Mouse (Mus musculus) kidney, postnatal 0 days (tissue): ENCODE results near the gene Ago1. TPM values are rescaled to one million over a fixed set of nuclear protein-coding genes. Genes with fewer than 3 reads are reported as not detected.

ENCODE experiments used
- ATAC-seq: fragments of 200-750 bp; cut with Nextera tagmentation; replicated peaks from 2 replicates; pipeline ENCODE4 v1.8.0; 2017; ENCODE audit warnings: low read depth, moderate number of reproducible peaks, moderate TSS enrichment, moderate library complexity; ENCODE audit not compliant: low FRiP score
- DNase-seq: peaks from one replicate; pipeline ENCODE4 v3.0.0-alpha.2; 2016; ENCODE audit warnings: low spot score
- H3K27ac ChIP-seq: fragments of 300-500 bp; sonication (generic); 2 replicates; pipeline ENCODE4 v1.5.1; 2014; ENCODE audit warnings: mild to moderate bottlenecking
- H3K27me3 ChIP-seq: fragments of 300-500 bp; sonication (generic); 2 replicates; pipeline ENCODE4 v1.6.1; 2014; ENCODE audit warnings: low read length, mixed read lengths; ENCODE audit not compliant: insufficient read depth
- H3K36me3 ChIP-seq: fragments of 300-500 bp; sonication (generic); 2 replicates; pipeline ENCODE4 v1.6.1; 2014; ENCODE audit warnings: low read length, mixed read lengths; ENCODE audit not compliant: insufficient read depth
- H3K4me1 ChIP-seq: fragments of 300-500 bp; sonication (generic); replicated peaks from 2 replicates; pipeline ENCODE4 v1.6.1; 2014; ENCODE audit warnings: antibody characterized with exemption, low read length, mixed read lengths; ENCODE audit not compliant: insufficient read depth
- H3K4me2 ChIP-seq: fragments of 300-500 bp; sonication (generic); 2 replicates; pipeline ENCODE4 v1.6.1; 2014; ENCODE audit warnings: mild to moderate bottlenecking, low read length, moderate library complexity, mixed read lengths
- H3K4me3 ChIP-seq: fragments of 300-500 bp; sonication (generic); replicated peaks from 2 replicates; pipeline ENCODE4 v1.5.1; 2014; ENCODE audit warnings: low read depth, low read length
- H3K9ac ChIP-seq: fragments of 300-500 bp; sonication (generic); 2 replicates; pipeline ENCODE4 v1.6.1; 2014; ENCODE audit warnings: low read depth, low read length
- H3K9me3 ChIP-seq: fragments of 300-500 bp; sonication (generic); replicated peaks from 2 replicates; pipeline ENCODE4 v1.6.1; 2016; ENCODE audit warnings: low read length, inconsistent platforms, mixed read lengths
- CTCF ChIP-seq: IDR thresholded peaks from 2 replicates; pipeline ENCODE4 v1.5.1; 2016; ENCODE audit warnings: antibody characterized with exemption, low read depth, mild to moderate bottlenecking, moderate library complexity
- WGBS: fragments of 180-500 bp; shearing (Covaris S2); extraction: QIAGEN DNeasy Blood & Tissue Kit; methylation state at CpG from one replicate; pipeline ENCODE4 v1.1.7; 2014; 5-methylcytosine and 5-hydroxymethylcytosine counted together
- polyA plus RNA-seq: library from polyadenylated mRNA; unstranded; fragments of >200 nt; fragmentation: Nextera tagmentation; extraction: Ambion mirVana; gene quantifications from 2 replicates; pipeline ENCODE4 v1.2.1, GENCODE M21; 2015

Ago1 gene
- polyA plus RNA-seq, 1 experiment from 2014 or later, result 4.4 TPM

DNA sequence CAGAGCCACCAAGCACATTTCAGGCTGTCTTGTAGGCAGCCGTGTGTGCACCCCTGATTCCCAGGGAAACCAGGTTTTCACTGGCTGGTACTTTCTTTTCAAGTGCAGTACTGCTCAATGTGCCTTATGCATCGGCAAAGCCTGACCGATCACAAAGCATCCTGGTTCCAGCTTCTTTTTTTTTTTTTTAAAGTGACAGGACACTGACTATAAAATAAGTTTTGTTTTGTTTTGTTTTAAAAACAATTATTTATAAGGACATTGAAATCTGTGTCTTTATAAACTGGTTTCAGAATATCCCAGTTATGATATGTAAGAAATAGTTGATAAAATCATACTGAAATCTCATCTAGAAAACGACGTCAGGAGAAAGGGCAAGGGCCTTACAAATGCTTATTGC is 23.6 kb upstream of the Ago1 start:
- no peak for TF ChIP-seq CTCF
- Histone ChIP-seq H3K9me3 (no peaks in the 10 kb centered on the region), H3K9ac (no peak overlapping the region), H3K27me3 (no peaks in the 10 kb centered on the region), H3K4me3 (no peak overlapping the region), H3K4me2 (no peak overlapping the region), H3K36me3 (no peaks in the 10 kb centered on the region), H3K4me1 (no peaks in the 10 kb centered on the region), H3K27ac (no peak overlapping the region)
- WGBS, result 44% methylated on average over 5 of the region's 5 CpGs
- ATAC-seq (no peak), DNase-seq (no peak)

GRCm38 (mm10) chr4:126490726-126491125 is 22.3 kb upstream of the Ago1 start:
- DNase-seq (no peak), ATAC-seq (no peak)
- H3K9me3 ChIP-seq, result no peaks in the 10 kb centered on the region
- no peaks in the 10 kb centered on the region for H3K27me3 ChIP-seq
- H3K4me3 ChIP-seq, result no peak overlapping the region
- H3K27ac ChIP-seq, result no peak overlapping the region
- TF ChIP-seq CTCF, result no peak
- 82% methylated on average over 12 of the region's 12 CpGs for WGBS
- no peak overlapping the region for H3K4me2 ChIP-seq
- H3K36me3 ChIP-seq, result no peaks in the 10 kb centered on the region
- no peaks in the 10 kb centered on the region for H3K4me1 ChIP-seq
- no peak overlapping the region for H3K9ac ChIP-seq

DNA sequence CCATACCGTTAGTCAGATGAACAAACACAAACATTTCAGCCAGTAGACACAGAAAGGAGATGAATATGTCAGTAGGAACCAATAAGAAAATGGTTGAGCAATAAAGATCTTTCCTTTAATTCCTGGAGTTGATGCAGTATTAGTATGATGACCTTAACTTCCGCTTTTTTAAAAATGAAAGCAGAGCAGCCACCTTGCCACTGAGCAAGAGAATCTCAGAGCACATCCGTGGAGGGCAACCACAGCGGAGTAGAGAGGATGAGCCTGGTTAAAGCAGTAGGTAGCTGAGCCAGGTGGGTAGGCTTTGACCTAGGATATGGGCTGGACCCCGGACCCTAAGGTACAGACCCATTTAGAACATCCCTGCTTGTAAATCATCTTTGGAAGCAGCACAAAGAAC is 21.4 kb upstream of the Ago1 start:
- H3K9ac ChIP-seq, result no peak overlapping the region
- no peaks in the 10 kb centered on the region for H3K27me3 ChIP-seq
- no peaks in the 10 kb centered on the region for H3K4me1 ChIP-seq
- TF ChIP-seq CTCF, result no peak
- no peak overlapping the region for H3K4me2 ChIP-seq
- DNase-seq, result no peak
- WGBS, result 89% methylated on average over 5 of the region's 5 CpGs
- ATAC-seq, result no peak
- no peaks in the 10 kb centered on the region for H3K9me3 ChIP-seq
- H3K36me3 ChIP-seq, result no peaks in the 10 kb centered on the region
- H3K27ac ChIP-seq, result no peak overlapping the region
- H3K4me3 ChIP-seq, result no peak overlapping the region

DNA sequence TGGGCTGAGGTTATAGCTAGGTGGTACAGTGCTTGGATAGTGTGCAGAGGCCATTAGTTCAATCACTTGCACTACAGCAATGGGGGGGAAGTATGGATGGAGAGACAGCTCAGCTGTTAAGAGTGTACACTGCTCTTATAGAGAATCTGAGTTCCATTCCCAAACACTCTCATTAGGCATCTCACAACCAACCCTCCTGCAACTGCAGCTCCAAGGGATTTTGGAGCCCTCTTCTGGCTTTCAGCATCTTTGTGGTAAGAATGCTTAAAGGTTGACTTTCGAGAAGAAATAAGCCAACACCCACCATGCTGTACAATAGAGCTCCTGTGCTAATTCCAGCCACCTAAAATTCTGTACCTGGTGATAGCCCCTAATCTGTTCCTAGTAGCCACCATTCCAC is 17.8 kb upstream of the Ago1 start:
- Histone ChIP-seq H3K36me3 (no peaks in the 10 kb centered on the region), H3K9ac (no peak overlapping the region), H3K4me2 (no peak overlapping the region), H3K27me3 (no peaks in the 10 kb centered on the region), H3K27ac (no peak overlapping the region), H3K4me3 (no peak overlapping the region), H3K9me3 (no peaks in the 10 kb centered on the region), H3K4me1 (no peaks in the 10 kb centered on the region)
- no peak for DNase-seq
- 56% methylated on average over 1 of the region's 1 CpGs for WGBS
- ATAC-seq, result no peak
- TF ChIP-seq CTCF, result peak; percentile 8; the same call in 1 of the 2 replicates

- H3K9me3 ChIP-seq, result no peaks in the 10 kb centered on the region
- no peak overlapping the region for H3K4me3 ChIP-seq
- no peak for TF ChIP-seq CTCF
- 69% methylated on average over 2 of the region's 2 CpGs for WGBS
- ATAC-seq, result no peak
- no peaks in the 10 kb centered on the region for H3K36me3 ChIP-seq
- H3K4me2 ChIP-seq, result no peak overlapping the region
- H3K4me1 ChIP-seq, result no peaks in the 10 kb centered on the region
- H3K27ac ChIP-seq, result no peak overlapping the region
- H3K9ac ChIP-seq, result no peak overlapping the region
- no peak for DNase-seq
- H3K27me3 ChIP-seq, result no peaks in the 10 kb centered on the region
These were observed 16.7 kb upstream of the Ago1 start for GRCm38 (mm10) chr4:126485065-126485464.

DNA sequence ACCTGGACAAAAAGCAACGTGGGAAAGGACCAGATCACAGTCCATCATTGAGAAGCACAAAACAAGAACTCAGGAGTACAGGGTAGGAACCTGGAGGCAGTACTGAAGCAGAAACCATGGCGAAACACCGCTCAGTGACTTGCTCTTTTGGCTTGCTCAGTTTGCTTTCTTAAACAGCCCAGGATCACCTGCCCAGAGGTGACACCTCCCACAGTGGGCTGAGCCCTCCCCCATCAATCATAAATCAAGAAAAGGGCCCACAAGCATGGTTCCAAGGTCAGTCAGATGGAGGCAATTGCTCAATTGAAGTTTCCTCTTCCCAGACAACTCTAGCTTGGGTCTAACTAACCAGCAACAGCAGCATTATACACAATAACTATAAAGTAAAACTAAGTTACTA is 15.5 kb upstream of the Ago1 start:
- Histone ChIP-seq H3K9me3 (no peaks in the 10 kb centered on the region), H3K4me2 (no peak overlapping the region), H3K27ac (no peak overlapping the region), H3K4me1 (no peaks in the 10 kb centered on the region), H3K27me3 (no peaks in the 10 kb centered on the region), H3K36me3 (no peaks in the 10 kb centered on the region), H3K9ac (no peak overlapping the region), H3K4me3 (no peak overlapping the region)
- WGBS, result 80% methylated on average over 3 of the region's 3 CpGs
- DNase-seq, result no peak
- no peak for TF ChIP-seq CTCF
- no peak for ATAC-seq

DNA sequence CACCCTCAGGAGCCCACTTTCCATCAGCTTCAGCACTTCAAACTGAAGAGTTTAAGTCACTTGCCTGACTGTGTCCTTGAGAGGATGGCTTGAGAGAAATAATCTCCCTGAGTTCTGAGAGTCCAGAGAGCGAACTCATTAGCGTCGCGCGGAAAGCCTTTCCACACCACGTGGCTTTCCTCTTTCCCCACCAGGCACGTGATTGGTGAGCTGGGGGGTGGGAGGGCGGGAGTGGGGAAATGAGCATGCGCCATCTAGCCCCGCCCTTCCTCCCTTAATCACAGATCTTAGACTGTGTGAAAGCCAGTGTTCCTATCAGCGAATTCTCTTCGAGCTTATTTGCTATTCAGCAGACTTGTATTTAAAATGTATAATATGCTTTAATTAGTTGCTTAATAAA is 14.6 kb upstream of the Ago1 start:
- TF ChIP-seq CTCF, result no peak
- no peak for ATAC-seq
- H3K4me3 ChIP-seq, result no peak overlapping the region
- H3K4me2 ChIP-seq, result no peak overlapping the region
- H3K9me3 ChIP-seq, result no peaks in the 10 kb centered on the region
- no peaks in the 10 kb centered on the region for H3K4me1 ChIP-seq
- no peaks in the 10 kb centered on the region for H3K27me3 ChIP-seq
- 78% methylated on average over 12 of the region's 12 CpGs for WGBS
- DNase-seq, result no peak
- H3K9ac ChIP-seq, result no peak overlapping the region
- no peak overlapping the region for H3K27ac ChIP-seq
- H3K36me3 ChIP-seq, result no peaks in the 10 kb centered on the region
